Mouse (Mus musculus): Measurements from ENCODE around the gene Cldn6. TPM values are rescaled to one million over a fixed set of nuclear protein-coding genes. Genes with fewer than 3 reads are reported as not detected.

The Cldn6 gene
- polyA plus RNA-seq (2015; fragmentation: Nextera tagmentation; extraction: Ambion mirVana) = 189 and 191 TPM in 2 replicates

DNA sequence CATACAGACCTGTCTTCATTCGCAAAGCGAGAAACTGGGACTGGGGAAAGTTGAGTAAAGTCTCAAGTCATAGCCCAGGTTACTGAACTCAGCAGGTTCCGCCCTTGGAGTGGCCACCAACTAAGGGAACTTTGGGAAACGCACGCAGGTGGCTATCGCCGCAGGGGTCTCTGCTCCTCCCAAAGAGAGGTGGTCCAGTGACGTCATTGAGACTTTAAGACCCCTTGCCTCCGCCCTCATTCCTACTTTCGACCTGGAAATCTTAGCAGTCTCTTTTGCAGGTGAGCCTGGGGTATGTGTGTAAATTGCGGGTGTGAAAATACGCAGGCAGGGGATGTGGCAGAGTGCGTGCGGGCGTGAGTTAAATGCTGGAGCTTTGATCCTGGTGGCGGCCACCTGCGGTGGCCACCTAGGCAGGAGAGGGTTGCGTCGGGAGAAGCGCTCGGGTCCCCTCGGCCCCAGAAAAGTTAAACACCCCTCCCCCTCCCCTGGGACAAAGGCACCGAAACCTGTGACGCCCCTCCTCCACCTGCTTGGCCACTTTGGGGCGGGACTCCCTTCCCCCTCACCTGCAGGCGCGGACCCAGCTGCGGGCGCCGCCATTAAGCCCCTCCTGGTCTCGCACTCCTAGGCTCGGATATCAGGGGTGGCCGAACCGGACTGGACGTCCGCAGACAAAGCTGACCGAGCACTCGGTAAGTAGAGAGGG is at the start of gene Cldn6:
Cldn6 (plus strand) TSS at position 123 of the 709 bp plus-strand sequence.
- Histone ChIP-seq H3K9me3 (replicated peaks) (no peaks in the 10 kb centered on the region), H3K4me2 (peak within 1 kb of the TSS; percentile 65), H3K27ac (peak within 1 kb of the TSS; percentile 81), H3K27me3 (peaks cover 76% of the 10 kb centered on the region), H3K4me1 (peaks cover 88% of the 10 kb centered on the region), H3K9ac (peak within 1 kb of the TSS; percentile 47), H3K36me3 (no peaks in the 10 kb centered on the region), H3K4me3 (replicated peaks) (peak within 1 kb of the TSS; percentile 47)
- ATAC-seq (replicated peaks; ENCODE audit: low FRiP score) = no peak
- WGBS = 2% methylated on average over 38 of the region's 38 CpGs

- ATAC-seq (replicated peaks; ENCODE audit: low FRiP score) = peak; percentile 92
- 14% methylated on average over 22 of the region's 22 CpGs for WGBS
- peak overlapping the region; percentile 25 for H3K4me3 ChIP-seq (replicated peaks)
- H3K27me3 ChIP-seq = 0 out of 2 replicates have a peak, but pooled peaks cover 2% of the 10 kb centered on the region
- H3K4me1 ChIP-seq = peaks cover 4% of the 10 kb centered on the region
- H3K9me3 ChIP-seq (replicated peaks) = no peaks in the 10 kb centered on the region
- no peak overlapping the region for H3K27ac ChIP-seq
- peak overlapping the region; percentile 57 for H3K4me2 ChIP-seq
- H3K9ac ChIP-seq = no peak overlapping the region; the same call in 1 of the 2 replicates
- H3K36me3 ChIP-seq = no peaks in the 10 kb centered on the region
These were observed 48.6 kb upstream of the Cldn6 start for GRCm38 (mm10) chr17:23630195-23631020.

DNA sequence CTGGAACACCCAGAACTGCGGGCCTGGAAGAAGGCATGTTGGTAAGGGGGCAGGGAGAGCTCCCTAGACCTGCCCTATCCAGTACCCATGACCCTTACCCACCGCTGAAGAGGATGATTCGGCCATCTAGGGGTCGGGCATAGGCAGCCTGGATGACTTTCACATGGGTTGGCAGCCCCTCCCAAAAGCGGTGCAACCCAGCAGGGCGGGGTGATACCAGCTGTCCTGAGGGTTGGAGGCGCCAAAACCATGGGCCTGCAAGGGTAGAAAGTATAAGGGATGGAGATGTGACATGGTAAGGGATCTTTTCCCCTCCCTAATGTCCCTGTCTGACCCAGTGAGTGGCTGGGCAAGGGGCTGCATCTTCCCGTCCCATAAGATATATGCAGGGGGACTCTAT is 47.8 kb upstream of the Cldn6 start:
- Histone ChIP-seq H3K27me3 (peaks cover 8% of the 10 kb centered on the region; the same call in 1 of the 2 replicates), H3K4me2 (no peak overlapping the region), H3K36me3 (no peaks in the 10 kb centered on the region), H3K27ac (no peak overlapping the region), H3K4me3 (replicated peaks) (no peak overlapping the region), H3K4me1 (peaks cover 4% of the 10 kb centered on the region), H3K9ac (no peak overlapping the region), H3K9me3 (replicated peaks) (no peaks in the 10 kb centered on the region)
- WGBS = 86% methylated on average over 8 of the region's 8 CpGs
- ATAC-seq (replicated peaks; ENCODE audit: low FRiP score) = no peak

DNA sequence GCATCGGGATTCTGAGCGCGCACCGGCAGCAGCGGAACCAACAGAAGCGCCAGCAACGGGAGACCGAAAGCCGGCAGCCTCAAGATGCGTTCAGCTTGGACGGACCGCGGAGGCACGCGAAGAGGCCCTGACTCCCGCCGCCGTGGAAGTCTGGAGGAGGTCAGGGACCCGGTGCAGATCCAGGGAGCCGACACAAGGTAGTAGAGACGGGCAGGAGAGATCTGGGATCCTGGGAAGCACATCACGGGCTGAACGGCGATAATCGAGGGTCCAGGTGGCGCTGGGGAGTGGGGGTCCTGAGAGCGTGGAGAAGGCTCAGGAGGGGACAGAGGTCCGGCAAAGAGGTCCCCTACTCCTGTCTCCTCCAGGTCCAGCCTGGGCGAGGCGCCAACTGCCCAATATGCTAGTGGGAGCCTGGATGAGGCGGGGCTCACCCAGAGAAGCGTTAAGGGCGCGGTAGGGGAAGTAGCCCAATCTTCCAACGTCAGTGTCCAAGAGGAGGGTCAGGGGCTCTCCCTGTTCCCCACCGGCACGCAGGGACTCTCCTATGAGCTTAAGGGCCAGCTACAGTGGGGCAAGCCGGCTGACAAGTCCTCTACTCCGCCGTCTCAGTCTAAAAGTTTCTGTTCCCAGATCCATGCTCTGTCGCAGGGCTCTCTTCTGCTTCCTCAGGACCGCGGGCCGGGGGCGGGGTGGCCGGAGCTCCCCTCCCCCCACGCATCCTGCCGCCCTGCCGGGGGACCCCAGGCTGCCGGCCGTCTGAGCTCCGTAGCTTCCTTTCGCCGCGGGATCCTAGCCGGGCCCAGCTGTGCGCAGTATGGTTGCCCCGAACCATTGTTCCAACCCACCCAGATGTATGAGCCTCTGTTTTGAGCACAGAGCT is 34.2 kb upstream of the Cldn6 start, which contains the start of gene Mmp25:
Mmp25 (minus strand) TSS at position 665 of the 883 bp plus-strand sequence.
- peaks cover 14% of the 10 kb centered on the region for H3K4me1 ChIP-seq
- H3K4me3 ChIP-seq (replicated peaks) = peak within 1 kb of the TSS; percentile 43
- no peak within 1 kb of the TSS for H3K27ac ChIP-seq
- peaks cover 30% of the 10 kb centered on the region for H3K27me3 ChIP-seq
- peak; percentile 62 for ATAC-seq (replicated peaks; ENCODE audit: low FRiP score)
- no peaks in the 10 kb centered on the region for H3K36me3 ChIP-seq
- H3K9ac ChIP-seq = peak within 1 kb of the TSS; percentile 8; the same call in 1 of the 2 replicates
- peak within 1 kb of the TSS; percentile 78 for H3K4me2 ChIP-seq
- 0% methylated on average over 57 of the region's 58 CpGs for WGBS
- H3K9me3 ChIP-seq (replicated peaks) = 0 out of 2 replicates have a peak, but pooled peaks cover 2% of the 10 kb centered on the region

DNA sequence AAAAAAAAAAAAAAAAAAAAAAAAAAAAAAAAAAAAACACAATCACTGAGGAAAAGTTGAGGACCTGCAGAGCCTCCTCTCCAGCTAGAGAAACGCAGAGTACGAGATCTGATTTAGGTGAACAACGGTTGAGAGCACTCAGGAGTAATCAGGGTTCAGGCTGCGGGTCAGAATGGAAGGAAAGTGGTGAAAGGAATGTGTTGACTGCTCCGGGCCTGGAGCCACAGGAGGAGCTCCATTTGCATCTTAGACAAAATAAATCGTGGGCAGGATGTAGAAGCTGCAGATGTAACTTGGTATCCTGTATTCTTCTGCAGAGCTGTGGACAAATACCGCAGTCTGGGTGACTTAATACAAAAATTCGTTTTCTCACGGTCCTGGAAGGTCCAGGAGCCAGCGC is 33.2 kb upstream of the Cldn6 start:
- no peak overlapping the region for H3K4me3 ChIP-seq (replicated peaks)
- no peak overlapping the region for H3K9ac ChIP-seq
- ATAC-seq (replicated peaks; ENCODE audit: low FRiP score) = no peak
- no peak overlapping the region for H3K4me2 ChIP-seq
- peaks cover 30% of the 10 kb centered on the region for H3K27me3 ChIP-seq
- H3K27ac ChIP-seq = no peak overlapping the region
- no peaks in the 10 kb centered on the region for H3K36me3 ChIP-seq
- H3K4me1 ChIP-seq = peaks cover 14% of the 10 kb centered on the region
- 0 out of 2 replicates have a peak, but pooled peaks cover 2% of the 10 kb centered on the region for H3K9me3 ChIP-seq (replicated peaks)
- WGBS = 37% methylated on average over 10 of the region's 10 CpGs

- WGBS = 82% methylated on average over 6 of the region's 6 CpGs
- H3K4me1 ChIP-seq = no peaks in the 10 kb centered on the region
- no peaks in the 10 kb centered on the region for H3K9me3 ChIP-seq (replicated peaks)
- 0 out of 2 replicates have a peak, but pooled peaks cover 7% of the 10 kb centered on the region for H3K27me3 ChIP-seq
- H3K4me3 ChIP-seq (replicated peaks) = no peak overlapping the region
- H3K4me2 ChIP-seq = no peak overlapping the region
- H3K9ac ChIP-seq = no peak overlapping the region
- H3K36me3 ChIP-seq = no peaks in the 10 kb centered on the region
- no peak for ATAC-seq (replicated peaks; ENCODE audit: low FRiP score)
- H3K27ac ChIP-seq = no peak overlapping the region
These were observed 27.7 kb upstream of the Cldn6 start for GRCm38 (mm10) chr17:23651363-23651762.

DNA sequence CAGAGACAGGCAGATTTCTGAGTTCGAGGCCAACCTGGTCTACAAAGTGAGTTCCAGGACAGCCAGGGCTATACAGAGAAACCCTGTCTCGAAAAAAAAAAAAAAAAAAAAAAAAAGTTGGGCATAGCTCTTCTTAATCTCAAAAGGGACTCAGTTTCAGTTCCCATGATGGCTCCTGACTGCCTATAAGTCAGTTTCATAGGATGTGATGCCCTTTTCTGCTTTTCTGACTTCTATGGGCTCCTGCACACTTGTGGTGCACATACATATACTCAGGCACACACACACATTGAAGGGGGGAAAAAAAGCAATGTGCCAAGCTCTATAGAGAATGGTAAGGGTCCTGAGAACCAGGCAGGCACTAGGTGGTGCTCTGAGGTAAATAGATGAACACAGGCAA is 25.7 kb upstream of the Cldn6 start:
- no peak overlapping the region for H3K9ac ChIP-seq

DNA sequence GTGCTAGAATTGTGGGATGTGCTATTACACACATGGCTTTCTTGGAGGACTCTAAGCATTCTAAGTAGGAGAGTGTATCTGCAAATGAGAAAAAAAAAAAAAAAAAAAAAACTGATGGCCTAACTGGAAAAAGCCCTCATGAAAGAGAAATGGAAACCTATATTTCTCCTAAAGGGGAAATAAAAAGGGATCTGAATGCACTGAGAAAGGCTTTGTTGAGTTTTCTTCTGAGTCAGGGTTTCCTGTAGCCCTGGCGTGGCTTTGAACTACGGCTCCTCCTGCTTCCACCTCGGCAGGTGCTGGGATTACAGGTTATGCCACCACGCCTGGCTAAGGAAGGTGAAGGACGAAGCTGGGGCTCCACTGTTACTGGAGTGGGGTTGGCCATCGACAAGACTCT is 25.0 kb upstream of the Cldn6 start:
- no peaks in the 10 kb centered on the region for H3K4me1 ChIP-seq
- H3K4me2 ChIP-seq = no peak overlapping the region
- no peak overlapping the region for H3K9ac ChIP-seq
- H3K9me3 ChIP-seq (replicated peaks) = no peaks in the 10 kb centered on the region
- H3K36me3 ChIP-seq = no peaks in the 10 kb centered on the region
- 68% methylated on average over 6 of the region's 6 CpGs for WGBS
- peaks cover 8% of the 10 kb centered on the region; the same call in 1 of the 2 replicates for H3K27me3 ChIP-seq
- no peak overlapping the region for H3K4me3 ChIP-seq (replicated peaks)
- no peak for ATAC-seq (replicated peaks; ENCODE audit: low FRiP score)
- H3K27ac ChIP-seq = no peak overlapping the region

More for the DNA sequence above, 25.7 kb upstream of the Cldn6 start:
- 79% methylated on average over 2 of the region's 2 CpGs for WGBS
- no peaks in the 10 kb centered on the region for H3K9me3 ChIP-seq (replicated peaks)
- H3K27me3 ChIP-seq = 0 out of 2 replicates have a peak, but pooled peaks cover 8% of the 10 kb centered on the region
- H3K4me2 ChIP-seq = no peak overlapping the region
- no peaks in the 10 kb centered on the region for H3K36me3 ChIP-seq
- ATAC-seq (replicated peaks; ENCODE audit: low FRiP score) = no peak
- H3K27ac ChIP-seq = no peak overlapping the region
- H3K4me3 ChIP-seq (replicated peaks) = no peak overlapping the region
- H3K4me1 ChIP-seq = no peaks in the 10 kb centered on the region

DNA sequence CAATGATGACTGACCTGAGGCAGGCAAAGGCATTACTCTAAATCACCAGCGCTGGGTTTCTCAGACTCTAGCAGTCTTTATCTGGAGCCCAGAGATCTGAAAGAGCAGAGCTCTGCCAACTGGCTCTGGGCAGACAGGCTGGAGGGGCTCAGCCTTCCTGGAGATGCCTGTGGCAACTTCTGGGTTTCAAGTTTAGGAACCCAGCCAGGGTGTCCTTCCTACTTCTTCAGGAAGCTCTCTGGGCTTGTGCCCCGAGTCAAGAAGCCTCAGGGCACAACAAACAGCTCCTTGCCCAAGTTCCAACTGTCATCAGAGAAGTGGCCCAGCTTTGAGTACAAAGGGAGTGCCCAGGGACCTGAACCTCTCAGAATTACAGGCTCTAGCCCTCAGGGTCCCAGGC is 24.6 kb upstream of the Cldn6 start:
- H3K27ac ChIP-seq = no peak overlapping the region
- H3K27me3 ChIP-seq = peaks cover 12% of the 10 kb centered on the region
- no peaks in the 10 kb centered on the region for H3K36me3 ChIP-seq
- H3K4me1 ChIP-seq = no peaks in the 10 kb centered on the region
- H3K9me3 ChIP-seq (replicated peaks) = no peaks in the 10 kb centered on the region
- 49% methylated on average over 2 of the region's 2 CpGs for WGBS
- ATAC-seq (replicated peaks; ENCODE audit: low FRiP score) = no peak
- no peak overlapping the region for H3K4me3 ChIP-seq (replicated peaks)
- no peak overlapping the region for H3K9ac ChIP-seq
- no peak overlapping the region for H3K4me2 ChIP-seq

- WGBS = 83% methylated on average over 3 of the region's 3 CpGs
- H3K9ac ChIP-seq = no peak overlapping the region
- no peak for ATAC-seq (replicated peaks; ENCODE audit: low FRiP score)
- no peaks in the 10 kb centered on the region for H3K36me3 ChIP-seq
- H3K27me3 ChIP-seq = peaks cover 51% of the 10 kb centered on the region
- H3K4me1 ChIP-seq = peaks cover 16% of the 10 kb centered on the region
- no peaks in the 10 kb centered on the region for H3K9me3 ChIP-seq (replicated peaks)
- no peak overlapping the region for H3K27ac ChIP-seq
- H3K4me3 ChIP-seq (replicated peaks) = no peak overlapping the region
- H3K4me2 ChIP-seq = no peak overlapping the region
These were observed 20.6 kb upstream of the Cldn6 start for GRCm38 (mm10) chr17:23658450-23658849.

GRCm38 (mm10) chr17:23660117-23660875 is 18.8 kb upstream of the Cldn6 start, which contains the start of gene Bicdl2:
Gene Bicdl2, plus strand, starts transcription at chr17:23660506.
- peak; percentile 40; the same call in 1 of the 2 replicates for ATAC-seq (replicated peaks; ENCODE audit: low FRiP score)
- H3K4me1 ChIP-seq = peaks cover 16% of the 10 kb centered on the region
- H3K36me3 ChIP-seq = no peaks in the 10 kb centered on the region
- H3K27ac ChIP-seq = no peak within 1 kb of the TSS
- 4% methylated on average over 27 of the region's 27 CpGs for WGBS
- peaks cover 53% of the 10 kb centered on the region for H3K27me3 ChIP-seq
- H3K4me3 ChIP-seq (replicated peaks) = peak within 1 kb of the TSS; percentile 41
- H3K9ac ChIP-seq = no peak within 1 kb of the TSS
- peak within 1 kb of the TSS; percentile 59 for H3K4me2 ChIP-seq
- H3K9me3 ChIP-seq (replicated peaks) = no peaks in the 10 kb centered on the region
